Mouse (Mus musculus): ENCODE data around the gene Trim69. TPM values are rescaled to one million over a fixed set of nuclear protein-coding genes. Genes with fewer than 3 reads are reported as not detected.
A peak's percentile ranks its signal among the peaks of the same experiment; 100 is the strongest.
"Not testable (repeated sequence)": the region's sequence is repeated elsewhere in the genome, so short reads cannot be mapped to it uniquely, and the experiment has no call there.

Gene Trim69
- polyA plus RNA-seq, 1 experiment from 2014 or later = 0.09 TPM

DNA sequence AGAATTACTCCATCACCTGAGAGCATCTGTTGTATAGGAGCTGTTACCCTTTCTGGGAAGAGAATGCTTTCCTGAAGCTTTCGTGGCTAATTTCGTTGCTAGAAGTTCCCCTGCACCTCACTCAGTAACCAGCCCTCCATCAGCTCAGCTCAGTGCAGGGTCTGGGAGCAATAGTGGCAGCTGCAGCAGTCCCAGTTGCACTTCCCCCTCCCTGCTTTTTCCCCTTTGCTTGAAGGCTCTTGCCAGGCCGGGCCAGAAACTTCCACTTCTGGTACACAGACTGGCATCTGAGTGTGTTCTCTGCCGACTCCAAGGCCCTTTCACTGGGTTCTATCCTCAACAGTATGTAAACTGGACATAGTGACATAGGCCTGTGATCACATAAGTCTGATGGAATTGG is 24.6 kb downstream of the Trim69 start:
- no peaks in the 10 kb centered on the region for H3K4me1 ChIP-seq (ENCODE audit: control insufficient read depth, insufficient read depth, low read depth, low read length)
- WGBS = 87% methylated on average over 4 of the region's 4 CpGs

GRCm38 (mm10) chr2:122186106-122186505 is 25.6 kb downstream of the Trim69 start, which contains the start of the genes Patl2 and Terb2:
Gene Patl2, minus strand, starts transcription at chr2:122186189.
Gene Terb2, plus strand, starts transcription at chr2:122186272.
- Histone ChIP-seq H3K4me1 (ENCODE audit: control insufficient read depth, insufficient read depth, low read depth, low read length) (no peaks in the 10 kb centered on the region), H3K9me3 (ENCODE audit: control insufficient read depth, low read length) (no peaks in the 10 kb centered on the region), H3K9ac (ENCODE audit: low read depth, low read length) (no peak within 1 kb of the TSS), H3K4me3 (ENCODE audit: low read length) (no peak within 1 kb of the TSS), H3K4me2 (ENCODE audit: low read length) (no peak within 1 kb of the TSS), H3K27me3 (replicated peaks; ENCODE audit: control insufficient read depth, insufficient read depth, low read length) (no peaks in the 10 kb centered on the region), H3K36me3 (ENCODE audit: control insufficient read depth, insufficient read depth, low read length) (no peaks in the 10 kb centered on the region), H3K27ac (ENCODE audit: low read depth, low read length) (no peak within 1 kb of the TSS)
- 83% methylated on average over 17 of the region's 17 CpGs for WGBS
- no peak for ATAC-seq

More for the DNA sequence above, 24.6 kb downstream of the Trim69 start:
- Histone ChIP-seq H3K27ac (ENCODE audit: low read depth, low read length) (no peak overlapping the region), H3K36me3 (ENCODE audit: control insufficient read depth, insufficient read depth, low read length) (no peaks in the 10 kb centered on the region), H3K4me2 (ENCODE audit: low read length) (no peak overlapping the region), H3K9me3 (ENCODE audit: control insufficient read depth, low read length) (no peaks in the 10 kb centered on the region), H3K27me3 (replicated peaks; ENCODE audit: control insufficient read depth, insufficient read depth, low read length) (no peaks in the 10 kb centered on the region), H3K9ac (ENCODE audit: low read depth, low read length) (no peak overlapping the region), H3K4me3 (ENCODE audit: low read length) (no peak overlapping the region)
- no peak for ATAC-seq

DNA sequence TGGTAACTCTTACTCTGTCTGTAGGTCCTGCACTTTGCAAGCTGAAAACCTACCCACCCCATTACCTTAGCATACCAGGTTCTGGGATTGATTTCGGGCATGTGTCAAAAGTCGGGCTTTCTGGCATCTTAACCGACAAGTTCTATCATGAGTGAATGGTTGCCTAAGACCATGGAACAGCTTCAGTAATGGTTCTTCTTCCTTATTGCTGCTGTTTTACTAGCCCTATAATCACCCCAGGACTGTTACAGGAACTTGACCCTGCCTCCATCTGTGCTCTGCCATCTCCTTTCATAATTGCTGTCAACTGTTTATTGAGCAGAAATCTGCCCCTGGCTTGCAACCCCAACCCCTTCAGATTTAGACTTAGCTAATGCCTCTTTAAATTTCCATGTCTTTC is 26.3 kb downstream of the Trim69 start:
- WGBS = 97% methylated on average over 3 of the region's 3 CpGs
- no peak overlapping the region for H3K4me3 ChIP-seq (ENCODE audit: low read length)
- H3K36me3 ChIP-seq (ENCODE audit: control insufficient read depth, insufficient read depth, low read length) = no peaks in the 10 kb centered on the region
- no peak overlapping the region for H3K9ac ChIP-seq (ENCODE audit: low read depth, low read length)
- H3K4me1 ChIP-seq (ENCODE audit: control insufficient read depth, insufficient read depth, low read depth, low read length) = no peaks in the 10 kb centered on the region
- no peak for ATAC-seq
- H3K9me3 ChIP-seq (ENCODE audit: control insufficient read depth, low read length) = no peaks in the 10 kb centered on the region
- no peak overlapping the region for H3K4me2 ChIP-seq (ENCODE audit: low read length)
- no peak overlapping the region for H3K27ac ChIP-seq (ENCODE audit: low read depth, low read length)
- H3K27me3 ChIP-seq (replicated peaks; ENCODE audit: control insufficient read depth, insufficient read depth, low read length) = no peaks in the 10 kb centered on the region

DNA sequence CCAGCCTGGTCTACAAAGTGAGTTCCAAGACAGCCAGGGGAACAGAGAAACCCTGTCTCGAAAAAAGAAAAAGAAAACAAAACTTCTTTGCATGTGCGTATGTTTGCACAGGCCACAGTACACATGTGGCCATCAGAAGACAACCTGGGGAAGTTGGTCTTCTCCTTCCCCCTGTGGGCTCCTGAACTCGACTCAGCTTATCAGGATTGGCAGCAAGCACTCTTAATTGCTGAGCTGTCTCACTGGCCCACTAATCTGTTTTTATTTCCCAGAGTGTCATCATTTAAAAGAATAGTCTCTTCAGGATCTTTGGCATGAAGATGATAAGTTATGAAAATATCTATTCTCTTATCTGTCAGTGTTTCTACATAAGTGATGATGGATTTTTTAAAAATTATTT is 31.3 kb downstream of the Trim69 start:
- no peaks in the 10 kb centered on the region for H3K36me3 ChIP-seq (ENCODE audit: control insufficient read depth, insufficient read depth, low read length)
- no peaks in the 10 kb centered on the region for H3K27me3 ChIP-seq (replicated peaks; ENCODE audit: control insufficient read depth, insufficient read depth, low read length)
- no peak for ATAC-seq
- WGBS = 83% methylated on average over 3 of the region's 3 CpGs
- no peaks in the 10 kb centered on the region for H3K9me3 ChIP-seq (ENCODE audit: control insufficient read depth, low read length)
- no peaks in the 10 kb centered on the region for H3K4me1 ChIP-seq (ENCODE audit: control insufficient read depth, insufficient read depth, low read depth, low read length)
- no peak overlapping the region for H3K27ac ChIP-seq (ENCODE audit: low read depth, low read length)
- H3K9ac ChIP-seq (ENCODE audit: low read depth, low read length) = no peak overlapping the region
- no peak overlapping the region for H3K4me3 ChIP-seq (ENCODE audit: low read length)
- H3K4me2 ChIP-seq (ENCODE audit: low read length) = no peak overlapping the region

DNA sequence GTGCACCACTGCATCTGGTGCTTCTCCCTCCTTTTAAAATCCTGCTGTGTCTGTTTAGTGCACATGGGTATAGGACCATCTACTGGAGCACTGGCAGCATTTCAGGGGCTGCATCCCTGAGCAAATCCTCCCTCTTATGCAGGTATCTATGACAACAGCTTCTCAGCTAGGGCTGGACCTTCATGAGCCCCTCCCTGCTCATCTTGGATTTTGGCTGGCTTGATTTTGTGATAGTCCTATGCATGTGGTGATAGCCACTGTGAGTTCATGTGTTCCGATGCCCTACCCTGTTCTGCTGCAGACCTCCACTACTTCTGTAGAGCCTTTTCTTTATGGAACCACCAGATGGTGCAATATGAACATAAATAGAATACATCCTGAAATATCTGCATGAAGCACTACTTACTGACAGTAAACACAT is 34.0 kb downstream of the Trim69 start:
- Histone ChIP-seq H3K9ac (ENCODE audit: low read depth, low read length) (no peak overlapping the region), H3K36me3 (ENCODE audit: control insufficient read depth, insufficient read depth, low read length) (no peaks in the 10 kb centered on the region), H3K27ac (ENCODE audit: low read depth, low read length) (no peak overlapping the region), H3K4me3 (ENCODE audit: low read length) (no peak overlapping the region), H3K9me3 (ENCODE audit: control insufficient read depth, low read length) (no peaks in the 10 kb centered on the region), H3K27me3 (replicated peaks; ENCODE audit: control insufficient read depth, insufficient read depth, low read length) (no peaks in the 10 kb centered on the region), H3K4me2 (ENCODE audit: low read length) (no peak overlapping the region), H3K4me1 (ENCODE audit: control insufficient read depth, insufficient read depth, low read depth, low read length) (no peaks in the 10 kb centered on the region)
- peak; percentile 93 for ATAC-seq
- WGBS = 45% methylated on average over 1 of the region's 1 CpGs

- no peak overlapping the region for H3K4me3 ChIP-seq (ENCODE audit: low read length)
- ATAC-seq = no peak
- 87% methylated on average over 1 of the region's 1 CpGs for WGBS
- H3K27ac ChIP-seq (ENCODE audit: low read depth, low read length) = no peak overlapping the region
- H3K9ac ChIP-seq (ENCODE audit: low read depth, low read length) = no peak overlapping the region
- H3K4me1 ChIP-seq (ENCODE audit: control insufficient read depth, insufficient read depth, low read depth, low read length) = no peaks in the 10 kb centered on the region
- H3K4me2 ChIP-seq (ENCODE audit: low read length) = no peak overlapping the region
- no peaks in the 10 kb centered on the region for H3K9me3 ChIP-seq (ENCODE audit: control insufficient read depth, low read length)
- no peaks in the 10 kb centered on the region for H3K36me3 ChIP-seq (ENCODE audit: control insufficient read depth, insufficient read depth, low read length)
- no peaks in the 10 kb centered on the region for H3K27me3 ChIP-seq (replicated peaks; ENCODE audit: control insufficient read depth, insufficient read depth, low read length)
These were observed 41.0 kb downstream of the Trim69 start for GRCm38 (mm10) chr2:122201501-122201900.

GRCm38 (mm10) chr2:122206440-122207107 is 46.1 kb downstream of the Trim69 start:
- Histone ChIP-seq H3K27me3 (replicated peaks; ENCODE audit: control insufficient read depth, insufficient read depth, low read length) (no peaks in the 10 kb centered on the region), H3K4me1 (ENCODE audit: control insufficient read depth, insufficient read depth, low read depth, low read length) (no peaks in the 10 kb centered on the region), H3K9ac (ENCODE audit: low read depth, low read length) (no peak overlapping the region), H3K9me3 (ENCODE audit: control insufficient read depth, low read length) (no peaks in the 10 kb centered on the region), H3K4me2 (ENCODE audit: low read length) (no peak overlapping the region), H3K27ac (ENCODE audit: low read depth, low read length) (no peak overlapping the region), H3K4me3 (ENCODE audit: low read length) (no peak overlapping the region), H3K36me3 (ENCODE audit: control insufficient read depth, insufficient read depth, low read length) (no peaks in the 10 kb centered on the region)
- no peak for ATAC-seq
- WGBS = 66% methylated on average over 2 of the region's 2 CpGs

- Histone ChIP-seq H3K9ac (ENCODE audit: low read depth, low read length) (no peak overlapping the region), H3K4me1 (ENCODE audit: control insufficient read depth, insufficient read depth, low read depth, low read length) (no peaks in the 10 kb centered on the region), H3K36me3 (ENCODE audit: control insufficient read depth, insufficient read depth, low read length) (no peaks in the 10 kb centered on the region), H3K4me2 (ENCODE audit: low read length) (no peak overlapping the region), H3K27ac (ENCODE audit: low read depth, low read length) (no peak overlapping the region), H3K9me3 (ENCODE audit: control insufficient read depth, low read length) (no peaks in the 10 kb centered on the region), H3K27me3 (replicated peaks; ENCODE audit: control insufficient read depth, insufficient read depth, low read length) (no peaks in the 10 kb centered on the region), H3K4me3 (ENCODE audit: low read length) (no peak overlapping the region)
- 25% methylated on average over 3 of the region's 3 CpGs for WGBS
- no peak for ATAC-seq
These were observed 50.2 kb downstream of the Trim69 start for GRCm38 (mm10) chr2:122210534-122211228.

DNA sequence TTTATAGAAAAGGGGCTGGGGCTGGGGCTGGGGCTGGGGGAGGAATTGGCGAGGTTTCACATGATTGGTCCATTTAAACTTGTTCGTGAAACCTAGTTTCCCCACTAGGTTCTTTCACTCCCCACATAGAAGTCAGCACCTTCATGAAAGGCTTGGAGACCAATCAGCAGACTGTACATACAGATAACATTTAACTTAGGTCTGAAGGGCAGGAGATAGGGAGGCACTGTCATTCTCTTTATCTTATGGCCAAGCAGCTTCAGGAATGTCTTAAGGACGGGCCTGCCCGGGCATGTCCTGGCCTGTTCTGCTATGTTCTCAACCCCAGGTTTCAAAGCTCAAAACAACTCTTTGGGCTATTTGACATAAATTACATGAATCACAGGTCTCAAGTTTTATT is 56.6 kb downstream of the Trim69 start:
- not testable (repeated sequence) for H3K4me3 ChIP-seq (ENCODE audit: low read length); H3K27ac ChIP-seq (ENCODE audit: low read depth, low read length); H3K4me2 ChIP-seq (ENCODE audit: low read length); H3K4me1 ChIP-seq (ENCODE audit: control insufficient read depth, insufficient read depth, low read depth, low read length); H3K9me3 ChIP-seq (ENCODE audit: control insufficient read depth, low read length); H3K27me3 ChIP-seq (replicated peaks; ENCODE audit: control insufficient read depth, insufficient read depth, low read length); H3K36me3 ChIP-seq (ENCODE audit: control insufficient read depth, insufficient read depth, low read length); ATAC-seq; H3K9ac ChIP-seq (ENCODE audit: low read depth, low read length)
- 94% methylated on average over 4 of the region's 4 CpGs for WGBS

Measured in hindbrain, embryonic 16.5 days (tissue).